8 mouse cellular contexts compared by ENCODE assay signal in genomic region chr8:106872454-106873034, GRCm38 (mm10). TPM values are rescaled to one million over a fixed set of nuclear protein-coding genes. Genes with fewer than 3 reads are reported as not detected.
DNase-seq lines count a peak whose midpoint lies in the region; ATAC-seq and TF ChIP-seq lines count a peak whose summit lies in the region.

No protein-coding gene starts in this region.

- ATAC-seq in hindbrain, embryonic 14.5 days (ENCODE audit: low FRiP score), result no peak
- no peak for ATAC-seq in liver, embryonic 15.5 days (ENCODE audit: insufficient read depth)
- no peak for ATAC-seq in monocyte, adult 5-6 weeks (replicated peaks; ENCODE audit: insufficient number of reproducible peaks, low FRiP score, low TSS enrichment, poor library complexity, severe bottlenecking)

- H3K9me3 ChIP-seq in hindbrain, embryonic 14.5 days (ENCODE audit: control insufficient read depth, low read length), result no peaks in the 10 kb centered on the region
- no peaks in the 10 kb centered on the region for H3K9me3 ChIP-seq in liver, embryonic 15.5 days (replicated peaks)

- peak overlapping the region; percentile 98 for H3K4me2 ChIP-seq in hindbrain, embryonic 14.5 days (replicated peaks)
- H3K4me2 ChIP-seq in liver, embryonic 15.5 days, result peak overlapping the region; percentile 70

- intact Hi-C loops in gastrocnemius, adult 2 months (cut with DNase I), result loop anchor here (5.0 kb wide), 2 partner anchors 35 to 155 kb away; no protein-coding TSS in a partner anchor
- intact Hi-C loops in gastrocnemius, postnatal 36 days (cut with DNase I), result loop anchor here (5.0 kb wide), 1 partner anchor 155 kb away; no protein-coding TSS in a partner anchor

- DNase-seq in gastrocnemius, adult 2 months, result no peak
- DNase-seq in gastrocnemius, postnatal 36 days, result no peak
- DNase-seq in ZHBTc4 (ENCODE audit: low read depth, low spot score), result peak; percentile 79
- peak; percentile 32 for DNase-seq in hindbrain, embryonic 14.5 days (ENCODE audit: low spot score)
- no peak for DNase-seq in layer of hippocampus, postnatal 14 days (ENCODE audit: low spot score in 2 of 2)
- DNase-seq in urinary bladder, postnatal 25 days (ENCODE audit: low spot score), result no peak

- WGBS in hindbrain, embryonic 14.5 days, result 8% methylated on average over 8 of the region's 8 CpGs
- WGBS in liver, embryonic 15.5 days (ENCODE audit: insufficient replicate concordance), result 21% methylated on average over 8 of the region's 8 CpGs

- H3K27ac ChIP-seq in gastrocnemius, adult 2 months, result peak overlapping the region; percentile 82
- peak overlapping the region; percentile 55; the same call in 1 of the 2 replicates for H3K27ac ChIP-seq in hindbrain, embryonic 14.5 days
- no peak overlapping the region for H3K27ac ChIP-seq in liver, embryonic 15.5 days (replicated peaks)

- peaks cover 26% of the 10 kb centered on the region for H3K4me1 ChIP-seq in hindbrain, embryonic 14.5 days (replicated peaks; ENCODE audit: control insufficient read depth, insufficient read depth, low read length)
- peaks cover 28% of the 10 kb centered on the region for H3K4me1 ChIP-seq in liver, embryonic 15.5 days (replicated peaks)

- H3K4me3 ChIP-seq in gastrocnemius, adult 2 months, result peak overlapping the region; percentile 87
- H3K4me3 ChIP-seq in hindbrain, embryonic 14.5 days (replicated peaks; ENCODE audit: low read length), result peak overlapping the region; percentile 72
- no peak overlapping the region for H3K4me3 ChIP-seq in liver, embryonic 15.5 days (replicated peaks)

- H3K27me3 ChIP-seq in hindbrain, embryonic 14.5 days (ENCODE audit: control insufficient read depth, insufficient read depth, low read length), result peaks cover 32% of the 10 kb centered on the region
- H3K27me3 ChIP-seq in liver, embryonic 15.5 days, result peaks cover 71% of the 10 kb centered on the region

- TF ChIP-seq CTCF in gastrocnemius, adult 2 months (IDR thresholded peaks at IDR 0.05), result no peak

- H3K36me3 ChIP-seq in hindbrain, embryonic 14.5 days (replicated peaks; ENCODE audit: control insufficient read depth, insufficient read depth), result peaks cover 12% of the 10 kb centered on the region
- H3K36me3 ChIP-seq in liver, embryonic 15.5 days (replicated peaks), result peaks cover 14% of the 10 kb centered on the region; the same call in 1 of the 2 replicates

- peak overlapping the region; percentile 75 for H3K9ac ChIP-seq in hindbrain, embryonic 14.5 days
- H3K9ac ChIP-seq in liver, embryonic 15.5 days, result no peak overlapping the region

RNA-seq across cellular contexts. Expression of gene Has3, which starts 2.5 kb away (rescaled TPM):
- total RNA-seq in gastrocnemius, adult 2 months (2021), result under 1 TPM; 0.56 to 0.59 TPM
- under 1 TPM; 0.59 to 0.69 TPM for total RNA-seq in gastrocnemius, postnatal 36 days (2021)
- 1.2 and 1.7 TPM in 2 replicates for polyA plus RNA-seq in hindbrain, embryonic 14.5 days (2014; fragmentation: Nextera tagmentation; extraction: Ambion mirVana)
- polyA plus RNA-seq in liver, embryonic 15.5 days (2015; fragmentation: Nextera tagmentation; extraction: Ambion mirVana), result 0.01 and 0.03 TPM in 2 replicates
- total RNA-seq in layer of hippocampus, postnatal 14 days (2021), result 1 to 10 TPM; 4.3 to 4.7 TPM
- total RNA-seq in monocyte, adult 5-6 weeks (2017), result 0.32 to 1.6 TPM (median 1.4 TPM) in 3 replicates

RNA-seq across cellular contexts. Expression of gene Utp4, which starts 20.9 kb away (rescaled TPM):
- total RNA-seq in gastrocnemius, adult 2 months (2021), result 10 to 100 TPM; 20.1 to 24.0 TPM
- total RNA-seq in gastrocnemius, postnatal 36 days (2021), result 10 to 100 TPM; 18.0 to 21.0 TPM
- polyA plus RNA-seq in hindbrain, embryonic 14.5 days (2014; fragmentation: Nextera tagmentation; extraction: Ambion mirVana), result 39.6 and 46.6 TPM in 2 replicates
- 31.8 and 33.3 TPM in 2 replicates for polyA plus RNA-seq in liver, embryonic 15.5 days (2015; fragmentation: Nextera tagmentation; extraction: Ambion mirVana)
- 10 to 100 TPM; 36.2 to 38.0 TPM for total RNA-seq in layer of hippocampus, postnatal 14 days (2021)
- 11.8 to 14.7 TPM (median 13.0 TPM) in 3 replicates for total RNA-seq in monocyte, adult 5-6 weeks (2017)

Comparison
In these comparisons a context has a peak if more than half of its experiments do, and no peak if none do; other contexts are left out.
1. DNase-seq: peak in ZHBTc4 (single experiment) and hindbrain, embryonic 14.5 days (single experiment); none in gastrocnemius, adult 2 months (single experiment), gastrocnemius, postnatal 36 days (0 of 2), layer of hippocampus, postnatal 14 days (0 of 2) and urinary bladder, postnatal 25 days (single experiment).